ENCODE assay signal across 9 mouse cellular contexts in the genomic region with DNA sequence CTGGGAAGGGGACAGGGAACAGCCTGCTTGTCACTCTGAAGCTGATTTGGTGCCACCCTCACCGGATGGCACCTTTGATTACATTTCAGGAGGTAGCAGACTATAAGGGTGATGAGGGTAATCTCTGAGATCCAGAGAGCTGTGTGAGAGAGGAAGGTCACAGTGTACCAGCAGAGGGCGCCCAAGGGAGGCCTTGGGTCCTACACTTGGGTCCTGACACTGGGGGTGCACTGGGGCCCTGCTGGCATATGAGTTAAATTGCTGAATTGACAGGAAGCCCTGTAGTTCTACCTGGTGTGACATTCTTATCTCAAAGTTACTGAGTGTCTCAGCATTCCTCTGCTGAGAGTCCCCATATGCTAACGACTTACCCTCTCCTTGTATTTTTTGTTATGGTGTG. TPM values are rescaled to one million over a fixed set of nuclear protein-coding genes. Genes with fewer than 3 reads are reported as not detected.
A peak's percentile ranks its signal among the peaks of the same experiment; 100 is the strongest.
DNase-seq lines count a peak whose midpoint lies in the region; ATAC-seq and TF ChIP-seq lines count a peak whose summit lies in the region.
"Had no signal": no experiment of that assay in that cellular context is flagged by ENCODE, and none has a peak within 500 bp of the region (broad histone marks: within the 10 kb centered on the region; RNA-seq: fewer than 3 reads in every experiment).

No protein-coding gene starts in this region.

- TF ChIP-seq POLR2A in MEL (IDR thresholded peaks at IDR 0.05; ENCODE audit: control insufficient read depth in 1 of 2, insufficient read depth in 1 of 2, low read depth in 1 of 2, low read length in 2 of 2, poor library complexity in 1 of 2) = no peak

- intact Hi-C loops in gastrocnemius, adult 2 months (cut with DNase I) = loop anchor here (2.0 kb wide), 2 partner anchors 71 to 123 kb away; partner anchors contain the start of gene Slc16a9

- no peaks in the 10 kb centered on the region for H3K4me1 ChIP-seq in MEL (ENCODE audit: control insufficient read depth in 1 of 2, insufficient read depth in 2 of 2, low read length in 2 of 2)

- TF ChIP-seq EP300 in MEL (IDR thresholded peaks at IDR 0.05; ENCODE audit: low read depth in 1 of 2, low read length in 2 of 2) = no peak

- TF ChIP-seq RAD21 in MEL (IDR thresholded peaks at IDR 0.05; ENCODE audit: low read depth, low read length) = peak; percentile 44

- TF ChIP-seq CTCF in MEL (IDR thresholded peaks at IDR 0.05 in 2 of 3, conservative IDR thresholded peaks at IDR 0.05 in 1 of 3; ENCODE audit: control insufficient read depth in 1 of 3, insufficient read depth in 1 of 3, low read depth in 2 of 3, low read length in 3 of 3, poor library complexity in 1 of 3, severe bottlenecking in 1 of 3) = peak; percentile 80 to 86 (median 84)
- TF ChIP-seq CTCF in gastrocnemius, adult 2 months (IDR thresholded peaks at IDR 0.05) = peak; percentile 91

- H3K9ac ChIP-seq in MEL (ENCODE audit: control insufficient read depth, low read depth, low read length, poor library complexity, severe bottlenecking) = no peak overlapping the region

- H3K79me2 ChIP-seq in MEL (ENCODE audit: control insufficient read depth, insufficient read depth, low read length, poor library complexity) = no peaks in the 10 kb centered on the region

- peaks cover 0 to 9% of the 10 kb centered on the region in 2 experiments; a peak in 1 of 4 replicates for H3K36me3 ChIP-seq in MEL (ENCODE audit: control insufficient read depth in 1 of 2, insufficient read depth in 2 of 2, low read length in 2 of 2)

- no peak overlapping the region for H3K4me3 ChIP-seq in MEL (ENCODE audit: control insufficient read depth in 1 of 2, insufficient read depth in 1 of 2, low read depth in 2 of 2, low read length in 2 of 2)
- no peak overlapping the region for H3K4me3 ChIP-seq in gastrocnemius, adult 2 months
- H3K4me3 ChIP-seq: megakaryocyte, embryonic 14.5 days had no signal

- no peak overlapping the region for H3K27ac ChIP-seq in MEL (ENCODE audit: control insufficient read depth, low read depth, low read length)
- no peak overlapping the region; the same call in 1 of the 2 replicates for H3K27ac ChIP-seq in gastrocnemius, adult 2 months

- DNase-seq in layer of hippocampus, adult 11-12 months (ENCODE audit: low spot score) = peak; percentile 68
- DNase-seq in layer of hippocampus, adult 9-10 months (ENCODE audit: low spot score) = no peak
- peak; percentile 72 for DNase-seq in MEL (ENCODE audit: low read depth, low spot score)
- DNase-seq in cerebellum, adult 11-12 months = peak; percentile 53
- peak; percentile 80 for DNase-seq in gastrocnemius, adult 2 months
- peak; percentile 86 to 88 for DNase-seq in kidney, postnatal 4 days
- DNase-seq in thymus, adult 18-20 months = peak; percentile 26 to 42

- ATAC-seq in megakaryocyte progenitor cell, adult 5-6 weeks (replicated peaks; ENCODE audit: poor library complexity) = peak; percentile 99

- no peaks in the 10 kb centered on the region for H3K9me3 ChIP-seq in MEL (replicated peaks; ENCODE audit: insufficient read depth, low read length)
- H3K9me3 ChIP-seq: megakaryocyte, embryonic 14.5 days had no signal

- no peaks in the 10 kb centered on the region for H3K27me3 ChIP-seq in MEL (ENCODE audit: control insufficient read depth in 1 of 2, insufficient read depth in 2 of 2, low read length in 2 of 2)
- H3K27me3 ChIP-seq: megakaryocyte, embryonic 14.5 days had no signal

TF ChIP-seq in MEL, 35 proteins besides CTCF, POLR2A, EP300 and RAD21:
- TF ChIP-seq SMC3 (IDR thresholded peaks at IDR 0.05; ENCODE audit: low read depth, low read length) (peak; percentile 77), JUND (IDR thresholded peaks at IDR 0.05; ENCODE audit: low read depth, low read length) (no peak)

RNA-seq across cellular contexts. Expression of gene Mrln, which starts 31.1 kb away (rescaled TPM):
- not detected in 2 replicates for total RNA-seq in MEL (2012; rRNA removed)
- polyA plus RNA-seq in MEL (2012; ENCODE audit: insufficient read depth in 1 of 2, insufficient read length in 2 of 2, low read depth in 1 of 2, low replicate concordance in 2 of 2, missing spikeins in 1 of 2) = not detected
- total RNA-seq in gastrocnemius, adult 2 months (2021) = 100 to 1,000 TPM; 201 to 276 TPM
- not detected in 2 replicates for total RNA-seq in megakaryocyte progenitor cell, adult 5-6 weeks (2015)
- total RNA-seq in megakaryocyte progenitor cell, adult 5-6 weeks (2017) = not detected in 2 replicates

Comparison
In these comparisons a context has a peak if more than half of its experiments do, and no peak if none do; other contexts are left out.
1. RNA of gene Mrln, which starts 31.1 kb away (total RNA-seq): 201 to 276 TPM in gastrocnemius, adult 2 months; not detected in MEL and not detected in megakaryocyte progenitor cell, adult 5-6 weeks; every median in the first group is over 100 times any median in the second.